Mouse (Mus musculus): Measurements from ENCODE around the gene Gm20388.

Gene Gm20388

DNA sequence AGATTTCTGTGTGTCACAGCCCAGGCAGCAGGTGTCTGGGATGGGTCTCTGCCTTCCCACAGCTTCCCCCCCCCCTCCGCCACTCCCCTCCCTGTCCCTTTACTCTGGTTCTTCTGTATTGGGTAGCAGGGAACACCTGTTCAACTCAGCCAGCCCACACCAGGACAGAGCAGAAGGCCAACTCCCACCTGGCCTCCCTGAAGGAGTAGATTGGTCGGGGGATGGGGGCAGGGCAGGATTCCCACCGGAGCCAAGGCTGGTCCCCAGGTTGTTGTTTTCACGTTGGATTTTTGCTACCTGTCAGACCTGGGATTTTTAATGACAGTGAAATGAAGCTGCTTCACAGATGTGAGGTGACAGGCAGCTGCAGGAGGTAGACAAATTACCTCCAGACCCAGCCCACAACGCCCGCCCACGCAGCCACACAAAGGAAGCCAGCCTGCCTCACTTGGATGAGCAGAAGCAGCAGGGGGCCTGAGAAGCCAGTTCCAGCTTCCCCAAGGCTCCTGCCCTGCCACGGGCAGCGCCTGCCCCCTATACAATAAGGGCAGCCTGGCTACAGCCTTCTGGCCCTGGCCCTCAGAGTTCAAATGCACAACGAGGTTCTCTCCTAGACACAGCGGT, 2828.6 kb downstream of the Gm20388 start:
- DNase-seq (ENCODE audit: low read depth, low spot score): peak; percentile 77

DNA sequence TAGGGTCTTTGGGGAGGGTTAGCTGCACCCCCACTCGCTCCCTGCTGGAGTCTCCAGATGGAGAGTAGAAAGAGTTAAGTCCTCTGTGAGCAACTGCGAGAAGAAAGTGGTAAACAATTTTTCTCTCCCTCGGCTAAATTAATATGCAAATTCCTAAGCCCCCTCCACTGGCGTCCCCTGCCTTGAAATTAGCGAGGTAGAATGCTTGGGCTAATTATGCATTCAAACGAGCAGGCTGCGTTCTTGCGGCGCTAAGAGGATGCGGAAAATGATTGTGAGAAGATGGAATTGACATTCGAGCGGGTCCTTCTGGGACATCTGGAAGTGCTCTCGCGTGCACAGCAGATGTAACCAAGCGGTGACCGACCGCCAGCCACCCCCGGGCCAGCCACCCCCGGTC, 2831.8 kb downstream of the Gm20388 start:
- no peak for DNase-seq (ENCODE audit: low read depth, low spot score)

DNA sequence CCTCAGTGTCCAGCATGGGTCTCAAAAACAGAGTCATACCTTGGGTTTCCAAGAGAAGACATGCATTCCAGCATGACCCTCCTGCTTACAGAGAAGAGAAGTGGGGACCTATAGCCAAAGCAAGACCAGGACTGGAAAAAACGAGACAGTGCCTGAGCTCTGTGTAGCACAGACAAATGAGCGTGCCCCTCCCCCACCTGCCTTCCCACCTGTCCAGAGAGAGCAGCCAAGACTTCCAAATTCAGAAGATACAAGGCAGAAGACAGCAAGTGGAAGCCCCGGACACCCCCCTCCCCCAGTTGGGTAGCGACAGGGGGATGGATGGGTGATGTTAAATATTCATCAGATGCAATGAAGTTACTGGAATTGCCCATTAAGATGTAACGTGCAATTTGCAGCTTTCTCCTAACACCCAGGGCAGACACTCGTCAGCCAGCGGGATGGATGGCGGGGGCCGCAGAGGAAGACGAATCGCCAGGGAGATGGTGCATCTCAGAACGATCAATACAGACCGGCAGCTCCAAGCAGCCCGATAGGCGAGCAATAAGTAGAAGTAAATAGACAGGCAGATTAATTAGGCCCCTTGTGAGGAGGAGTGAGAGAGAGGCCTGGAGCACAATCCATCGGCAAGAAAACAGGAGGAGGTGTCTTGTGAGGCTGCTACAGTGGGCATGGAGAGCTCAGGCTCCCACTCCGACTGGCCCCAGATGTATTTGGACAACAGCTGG, 2834.5 kb downstream of the Gm20388 start:
- DNase-seq (ENCODE audit: low read depth, low spot score): no peak

DNA sequence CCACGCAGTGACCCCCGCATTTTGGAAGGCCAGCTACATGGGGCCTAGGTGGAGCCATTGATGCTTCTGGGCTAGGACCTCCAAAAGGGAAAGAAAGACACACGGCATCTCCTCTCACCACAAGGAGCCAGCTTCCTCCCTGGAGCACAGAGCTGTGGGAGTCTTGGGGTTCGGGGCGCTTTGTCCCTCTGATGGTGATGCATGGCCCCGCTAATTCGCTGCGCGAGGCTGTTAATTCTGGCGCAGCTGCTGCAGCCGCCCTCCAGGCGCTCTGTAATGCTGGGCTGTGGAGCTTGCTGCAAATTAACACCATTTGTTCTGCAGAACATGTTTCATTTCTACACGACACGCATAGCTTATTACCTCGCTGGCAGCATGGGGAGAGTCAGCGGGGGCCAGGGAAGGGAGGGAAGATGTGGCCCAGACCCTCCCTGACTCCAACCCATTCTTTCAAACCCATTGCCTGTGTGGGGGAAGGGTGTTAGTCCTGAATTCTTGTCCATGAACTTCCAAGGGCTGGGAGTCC, 2835.2 kb downstream of the Gm20388 start:
- no peak for DNase-seq (ENCODE audit: low read depth, low spot score)

DNA sequence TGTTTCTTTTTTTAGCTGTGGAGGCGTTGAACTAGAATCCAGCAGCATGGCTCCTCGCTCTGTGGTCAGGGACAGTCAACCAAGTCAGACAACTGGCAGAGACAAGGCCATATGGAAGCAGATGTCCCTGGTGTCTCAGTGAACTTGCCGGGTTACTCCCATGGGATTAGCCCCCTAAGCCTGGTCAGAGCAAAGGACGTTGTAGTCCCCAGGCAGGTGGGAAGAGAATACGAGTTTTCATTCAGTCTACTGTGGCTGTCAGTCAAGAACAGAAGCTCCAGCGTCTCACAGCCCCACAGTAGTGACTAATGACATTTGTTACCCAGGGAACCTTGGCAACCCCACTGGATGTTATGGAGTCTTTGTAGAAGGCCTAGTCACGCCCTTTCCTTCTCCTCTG, 2835.8 kb downstream of the Gm20388 start:
- no peak for DNase-seq (ENCODE audit: low read depth, low spot score)

DNA sequence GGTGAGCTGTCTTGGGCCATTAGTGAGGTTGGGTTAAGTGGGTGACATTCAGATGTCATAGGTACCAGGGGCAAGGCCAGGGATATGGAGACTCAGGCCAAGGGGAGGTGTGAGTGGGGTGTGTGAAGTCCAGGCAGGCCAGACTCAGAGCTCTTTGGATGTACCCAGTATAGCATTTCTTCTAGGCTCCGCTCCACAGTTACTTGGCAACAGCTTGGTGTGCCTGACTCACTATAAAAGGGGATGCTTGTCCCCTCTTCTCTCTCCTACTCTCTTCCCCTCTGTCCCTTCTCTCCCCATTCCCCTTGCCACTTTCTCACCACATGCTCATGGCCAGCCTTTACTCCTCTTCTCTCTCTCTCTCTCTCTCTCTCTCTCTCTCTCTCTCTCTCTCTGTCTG, 2837.2 kb downstream of the Gm20388 start:
- DNase-seq (ENCODE audit: low read depth, low spot score): no peak

DNA sequence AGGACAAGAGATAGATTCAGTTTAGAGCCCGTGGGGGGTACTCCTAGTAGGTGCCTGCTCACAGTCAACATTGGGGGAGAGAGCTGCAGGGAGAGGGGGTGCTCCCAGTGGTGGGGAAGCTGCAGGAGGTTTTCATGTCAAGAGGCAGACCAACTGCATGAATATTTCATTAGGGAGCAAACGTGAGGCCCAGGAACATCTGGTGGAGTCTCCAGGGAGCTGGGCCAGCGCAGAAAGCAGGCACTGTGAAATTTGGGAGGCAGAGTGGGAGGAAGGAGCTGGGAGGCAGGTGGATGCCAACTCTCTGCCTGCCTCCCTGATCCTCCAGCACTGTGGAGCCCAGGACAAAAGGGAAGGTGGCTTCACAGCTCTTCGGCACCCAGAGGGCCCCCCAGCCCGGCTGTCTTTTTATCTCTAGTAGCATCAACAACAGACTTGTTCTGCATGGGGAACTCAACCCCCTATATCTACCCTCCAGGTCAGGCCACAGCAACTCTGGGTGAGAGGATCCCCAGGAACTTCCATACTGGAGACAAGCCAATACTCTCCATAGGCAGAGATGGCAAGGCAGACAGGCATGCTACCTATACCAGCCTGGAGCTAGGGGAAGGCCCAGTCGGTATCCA, 2838.8 kb downstream of the Gm20388 start:
- no peak for DNase-seq (ENCODE audit: low read depth, low spot score)

DNA sequence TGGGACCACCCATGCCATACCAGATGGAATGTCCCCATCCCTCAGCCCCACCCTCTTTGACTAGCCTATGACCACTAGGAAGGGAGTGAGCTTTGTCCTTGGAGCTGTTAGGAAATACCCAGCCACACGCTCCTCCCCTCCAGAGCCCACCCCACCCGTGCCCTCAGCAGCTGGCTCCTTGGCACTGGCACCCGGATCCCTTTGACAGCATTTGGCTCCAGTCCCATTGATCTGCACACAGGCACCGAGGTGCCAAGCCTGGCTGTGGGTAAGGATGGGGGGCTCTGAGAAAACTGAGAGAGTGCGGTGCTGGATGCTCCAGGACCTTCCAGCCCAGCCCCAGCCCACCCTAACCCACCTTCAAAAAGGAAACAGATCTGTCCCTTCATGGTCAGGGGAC, 2840.7 kb downstream of the Gm20388 start:
- no peak for DNase-seq (ENCODE audit: low read depth, low spot score)

DNA sequence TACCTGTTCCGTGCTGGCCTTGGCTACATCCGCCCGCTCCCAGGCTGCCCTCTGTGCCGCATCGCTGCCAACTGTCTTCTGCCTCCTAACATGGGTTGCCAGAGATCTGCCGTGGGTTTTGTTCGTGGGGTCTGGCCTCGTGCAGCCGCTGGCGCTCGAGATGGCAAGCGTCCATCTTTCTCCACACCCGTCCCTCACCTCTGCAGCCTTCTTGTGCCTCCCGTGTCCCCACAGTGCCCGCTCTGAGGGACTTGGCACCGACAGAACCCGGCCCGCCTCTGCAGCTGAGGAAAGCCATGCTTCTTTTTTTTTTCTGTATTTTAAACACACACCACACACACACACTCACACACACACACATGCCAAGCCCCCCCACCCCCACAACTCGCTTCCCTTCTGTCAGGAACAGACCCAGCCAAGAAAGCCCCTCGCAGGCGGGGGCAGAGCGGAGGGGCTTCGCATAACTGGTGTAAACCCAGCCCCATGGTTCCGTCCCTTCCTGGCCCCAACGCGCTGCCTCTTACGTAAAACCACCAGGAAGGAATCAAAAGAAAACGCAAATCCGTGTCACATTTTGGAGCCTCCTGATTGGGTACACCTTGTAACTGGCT, 2841.6 kb downstream of the Gm20388 start:
- no peak for DNase-seq (ENCODE audit: low read depth, low spot score)

DNA sequence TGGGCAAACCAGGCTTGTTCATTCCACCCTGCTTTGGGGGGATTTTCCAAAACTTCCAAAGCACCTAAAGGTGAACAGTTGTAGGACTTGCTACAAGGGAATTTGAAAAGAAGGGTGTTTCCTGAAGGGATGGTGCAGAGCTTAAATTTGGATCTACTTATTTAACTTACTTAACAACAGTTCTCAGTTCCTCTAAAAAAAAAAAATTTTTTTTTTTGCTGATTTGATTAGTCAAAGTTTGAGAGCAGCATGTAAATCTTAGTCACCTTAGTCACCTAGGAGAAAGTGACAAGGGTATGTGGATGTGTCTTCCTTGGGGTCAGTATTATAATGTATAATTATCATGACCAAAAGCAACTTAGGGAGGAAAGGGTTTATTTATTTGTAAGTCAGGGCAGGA, 2848.0 kb downstream of the Gm20388 start:
- DNase-seq (ENCODE audit: low read depth, low spot score): no peak

DNA sequence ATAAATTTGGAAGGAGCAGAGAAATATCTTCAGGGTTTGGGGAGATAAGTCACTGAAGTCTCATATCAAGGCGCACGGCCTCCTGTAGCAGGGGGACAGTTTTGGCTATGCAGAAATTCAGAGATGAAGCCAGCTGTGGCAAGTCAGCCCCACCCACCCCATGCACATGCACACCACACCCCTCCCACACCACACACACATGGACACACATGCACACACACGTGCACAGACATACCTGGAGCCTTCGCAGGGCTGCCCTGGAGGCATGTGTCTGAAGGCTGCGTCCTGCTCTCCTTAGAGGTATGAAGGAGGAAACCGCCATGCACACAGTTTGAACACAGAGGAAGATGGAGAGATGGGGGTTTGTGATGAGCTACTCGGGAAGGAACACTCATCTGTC, 2849.5 kb downstream of the Gm20388 start:
- DNase-seq (ENCODE audit: low read depth, low spot score): no peak

DNA sequence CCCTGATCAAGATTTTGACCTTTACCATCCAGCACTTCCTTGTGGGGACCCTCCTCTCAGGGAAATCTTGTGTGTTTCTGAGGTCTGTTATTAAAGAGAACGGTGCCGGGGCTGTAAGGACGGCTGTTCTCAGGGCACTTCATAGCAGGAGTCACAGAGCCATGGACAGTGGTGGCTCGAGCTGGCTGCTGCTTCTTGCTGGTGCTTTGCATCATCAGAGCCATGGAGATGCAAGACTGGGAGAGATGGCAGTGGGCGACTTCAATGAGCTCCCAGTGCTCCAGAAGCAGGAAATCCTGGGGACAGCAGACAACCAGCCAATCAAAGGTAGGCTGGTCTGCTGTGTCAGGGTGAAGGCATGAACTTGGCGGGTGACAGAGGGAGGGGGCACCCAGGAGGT, 2850.5 kb downstream of the Gm20388 start:
- DNase-seq (ENCODE audit: low read depth, low spot score): no peak

DNA sequence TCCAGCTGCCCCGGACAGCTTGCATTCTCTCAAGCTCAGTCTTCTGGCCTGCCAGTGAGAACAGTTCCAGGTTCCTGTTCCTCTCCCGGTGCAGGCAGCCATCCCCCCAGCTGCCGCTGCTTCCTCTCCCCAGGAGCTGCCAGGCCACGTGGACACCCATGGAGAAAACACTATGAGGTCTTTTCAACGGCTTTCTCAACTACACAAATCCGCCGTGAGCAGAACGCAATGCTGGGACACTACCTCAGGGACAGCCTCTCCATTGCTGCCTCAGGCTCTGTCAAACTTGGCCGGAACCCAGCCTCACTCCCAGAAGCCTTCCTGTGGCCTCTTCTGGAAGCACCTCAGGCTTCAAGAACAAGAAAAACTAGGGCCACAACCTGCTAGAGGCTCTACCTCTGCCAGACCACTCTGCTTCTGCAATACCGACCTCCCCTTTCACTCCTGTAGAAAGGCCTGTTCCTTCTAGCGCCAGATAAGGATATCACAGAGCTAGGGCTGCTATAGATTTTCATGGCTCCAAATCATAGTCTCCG, 2852.2 kb downstream of the Gm20388 start:
- DNase-seq (ENCODE audit: low read depth, low spot score): no peak

DNA sequence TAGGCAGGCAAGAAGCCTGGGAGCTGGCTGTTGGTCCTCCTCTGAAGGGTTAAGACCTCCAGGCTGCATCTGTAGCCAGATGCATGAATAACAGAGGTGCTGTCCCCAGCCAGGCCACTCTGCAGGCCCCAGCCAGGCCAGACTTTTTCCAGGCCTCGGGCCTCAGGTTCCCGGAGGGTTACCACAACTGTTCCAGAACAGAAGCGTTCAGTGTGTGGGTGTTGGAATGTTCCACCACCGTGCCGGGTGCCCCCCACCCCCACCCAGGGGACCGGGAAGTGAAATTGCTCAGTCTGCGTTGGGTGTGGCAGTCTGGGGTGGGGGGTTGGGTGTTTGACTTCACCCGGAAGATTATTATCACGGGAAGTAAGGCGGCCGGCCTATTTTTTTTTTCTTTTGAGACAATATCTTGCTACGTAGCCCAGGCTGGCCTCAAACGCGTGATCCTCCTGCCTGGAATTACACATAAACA, 2852.7 kb downstream of the Gm20388 start:
- peak; percentile 60 for DNase-seq (ENCODE audit: low read depth, low spot score)

DNA sequence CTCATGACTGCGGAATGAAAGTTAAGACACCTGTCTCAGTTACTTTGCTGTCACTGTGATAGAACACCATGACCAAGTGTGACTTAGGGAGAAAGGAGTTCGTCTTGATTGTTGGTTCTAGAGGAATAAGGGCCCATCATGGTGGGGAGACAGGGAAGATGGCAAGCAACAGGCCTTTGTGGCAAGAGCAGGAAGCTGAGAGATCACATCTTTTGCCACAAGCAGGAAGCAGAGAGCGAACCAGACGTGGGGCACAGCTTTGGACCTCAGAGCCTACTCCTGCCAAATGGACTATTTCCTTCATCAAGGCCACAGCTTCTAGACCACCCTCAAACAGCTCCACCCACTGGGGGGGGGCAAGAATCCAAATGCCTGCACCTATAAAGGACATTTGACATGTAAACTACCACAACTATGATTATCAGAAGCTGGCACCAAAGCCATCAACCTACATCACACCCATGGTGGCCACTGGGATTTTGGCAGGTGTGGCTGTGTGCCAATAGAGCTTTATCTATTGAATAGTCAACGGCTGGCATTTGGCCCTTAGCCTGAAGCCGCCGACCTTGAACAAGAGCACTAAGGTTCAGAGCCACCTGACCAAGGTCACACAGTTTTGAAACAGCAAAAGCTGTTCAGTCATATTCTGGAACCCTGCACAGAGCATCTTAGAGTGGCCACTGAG, 2854.3 kb downstream of the Gm20388 start:
- peak; percentile 47 for DNase-seq (ENCODE audit: low read depth, low spot score)

DNA sequence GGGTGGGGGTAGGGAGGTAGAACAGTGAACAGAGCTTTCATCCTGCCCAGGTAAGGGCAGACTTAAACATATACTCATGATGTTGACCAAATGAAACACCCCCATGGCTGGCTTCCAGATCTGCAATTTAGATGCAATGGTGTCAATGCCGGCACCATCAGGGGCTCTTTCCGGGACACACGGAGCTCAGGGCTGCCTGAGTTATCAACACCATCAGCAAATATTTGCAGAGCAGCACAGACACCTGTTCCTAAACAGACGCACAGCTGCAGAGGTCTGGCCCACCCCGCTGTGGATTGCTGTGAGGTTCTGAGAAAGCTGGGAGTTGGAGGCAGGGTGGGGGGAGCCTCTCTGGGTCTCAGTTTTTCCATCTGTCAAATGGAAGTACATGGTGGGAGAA, 2855.5 kb downstream of the Gm20388 start:
- DNase-seq (ENCODE audit: low read depth, low spot score): no peak

DNA sequence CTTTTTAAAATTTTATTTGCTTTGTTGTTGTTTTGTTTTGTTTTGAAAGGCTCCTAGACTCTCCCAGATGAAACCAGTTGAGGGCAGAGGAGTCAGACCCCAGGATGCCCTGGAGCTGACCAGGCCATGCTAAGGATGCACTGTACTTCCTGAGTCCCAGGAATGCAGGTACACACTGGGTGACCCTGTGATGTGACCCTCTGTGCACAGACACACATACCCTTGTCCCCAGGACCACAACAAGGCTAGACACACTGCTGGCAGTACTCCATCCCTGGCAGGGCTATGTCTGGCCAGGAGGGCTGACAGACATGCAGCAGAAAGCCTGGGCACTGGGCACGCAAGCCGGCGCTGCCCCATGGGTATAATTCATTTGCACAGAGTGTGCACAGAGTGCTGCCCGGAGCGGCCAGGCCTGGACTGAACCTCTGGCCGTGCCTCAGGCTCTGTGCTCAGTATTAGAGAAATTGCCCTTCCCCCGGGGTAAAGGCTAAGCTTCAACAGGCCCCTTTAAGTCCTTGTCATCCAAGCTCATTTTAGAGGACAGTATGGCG, 2856.1 kb downstream of the Gm20388 start:
- DNase-seq (ENCODE audit: low read depth, low spot score): no peak

DNA sequence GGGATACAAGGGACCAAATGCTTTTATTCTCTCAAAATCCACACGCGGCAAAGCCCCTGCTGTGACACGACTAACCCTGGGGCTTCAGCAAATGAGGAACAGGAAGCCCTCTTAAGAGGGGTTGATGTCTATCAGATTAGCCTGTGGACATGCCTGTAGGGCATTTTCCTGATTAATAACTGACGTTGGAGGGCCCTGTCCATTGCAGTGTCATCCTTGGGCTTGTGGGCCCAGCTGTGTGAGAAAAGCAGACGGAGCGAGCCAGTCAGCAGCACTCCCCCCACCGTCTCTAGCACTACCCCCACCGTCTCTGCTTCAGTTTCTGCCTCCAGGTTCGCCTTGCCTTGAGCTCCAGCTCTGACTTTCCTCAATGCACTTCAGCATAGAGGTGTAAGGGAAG, 2856.6 kb downstream of the Gm20388 start:
- no peak for DNase-seq (ENCODE audit: low read depth, low spot score)

DNA sequence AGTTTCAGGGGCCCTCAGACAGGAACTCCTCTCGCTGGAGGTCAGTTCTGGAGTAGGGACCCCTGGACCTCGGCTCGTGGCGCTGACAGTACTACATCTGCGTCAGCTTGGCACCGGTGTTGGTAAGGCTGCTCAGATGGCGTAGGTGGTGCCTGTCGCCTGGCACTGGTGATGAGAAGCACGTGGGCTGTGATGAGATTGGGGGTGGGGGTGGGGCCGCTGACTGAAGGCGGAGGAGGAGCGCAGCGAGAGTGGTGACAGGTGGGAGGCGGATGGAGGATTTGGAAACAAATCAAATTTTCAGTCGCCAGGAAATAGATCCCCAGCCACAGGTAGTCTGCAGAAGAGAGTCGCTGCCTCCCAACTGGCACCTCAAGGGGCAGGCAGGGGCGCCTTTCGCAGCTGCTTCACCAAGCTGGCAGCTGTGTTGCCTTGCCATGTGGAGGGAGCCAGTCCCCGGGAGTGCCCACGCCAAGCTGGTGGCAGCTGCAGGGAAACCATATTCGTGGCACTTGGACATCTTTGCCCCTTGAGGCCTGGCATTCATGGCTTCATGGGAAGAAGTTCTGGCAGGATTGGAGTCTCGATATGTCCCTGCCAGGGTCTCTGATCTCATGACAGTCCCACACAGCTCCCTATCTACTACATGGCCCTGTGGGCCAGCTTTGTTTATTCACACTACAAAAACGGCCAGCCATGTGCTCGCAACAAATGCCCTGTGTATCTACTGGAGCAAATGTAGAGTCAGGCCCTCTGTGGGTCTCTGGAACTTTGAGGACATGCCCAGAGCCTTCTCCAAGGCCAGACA, 2858.8 kb downstream of the Gm20388 start:
- DNase-seq (ENCODE audit: low read depth, low spot score): peak; percentile 82

DNA sequence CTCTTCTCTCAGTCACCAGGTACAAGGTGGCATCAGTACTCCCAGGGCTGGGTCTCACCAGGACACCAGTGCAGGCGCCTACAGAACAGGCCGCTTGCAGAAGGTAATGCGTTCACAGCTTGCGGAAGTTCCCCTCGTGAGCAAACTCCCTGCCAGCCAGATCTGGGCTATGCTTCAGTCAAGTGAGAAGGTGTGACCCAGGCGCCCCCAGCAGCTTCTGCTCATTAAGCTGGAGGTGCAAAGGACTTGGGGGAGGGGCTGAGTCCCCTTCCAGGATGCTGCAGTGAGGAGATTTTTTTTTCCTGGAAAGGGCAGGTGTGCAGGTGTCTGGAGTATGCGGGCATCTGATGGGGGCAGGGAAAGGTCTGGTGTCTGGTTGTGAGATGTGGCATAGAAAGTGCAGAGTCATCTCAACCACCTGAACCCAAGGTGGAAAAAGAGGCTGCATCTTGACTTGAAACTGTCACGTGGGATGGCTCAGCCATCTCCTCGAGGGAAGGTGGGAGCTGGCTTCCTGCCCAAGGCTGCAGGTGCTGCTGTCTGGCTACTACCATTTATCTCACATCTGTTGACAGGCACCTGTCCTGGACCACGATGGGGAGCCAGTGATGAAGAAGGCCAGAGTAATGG, 2861.9 kb downstream of the Gm20388 start:
- peak; percentile 42 for DNase-seq (ENCODE audit: low read depth, low spot score)

Data from CD4-positive helper T cell, adult 2 months (primary cell).